Mouse (Mus musculus): ENCODE measurements around the gene Gm10197. TPM values are rescaled to one million over a fixed set of nuclear protein-coding genes. Genes with fewer than 3 reads are reported as not detected.

Gene Gm10197
- polyA plus RNA-seq, 1 experiment, result not detected

DNA sequence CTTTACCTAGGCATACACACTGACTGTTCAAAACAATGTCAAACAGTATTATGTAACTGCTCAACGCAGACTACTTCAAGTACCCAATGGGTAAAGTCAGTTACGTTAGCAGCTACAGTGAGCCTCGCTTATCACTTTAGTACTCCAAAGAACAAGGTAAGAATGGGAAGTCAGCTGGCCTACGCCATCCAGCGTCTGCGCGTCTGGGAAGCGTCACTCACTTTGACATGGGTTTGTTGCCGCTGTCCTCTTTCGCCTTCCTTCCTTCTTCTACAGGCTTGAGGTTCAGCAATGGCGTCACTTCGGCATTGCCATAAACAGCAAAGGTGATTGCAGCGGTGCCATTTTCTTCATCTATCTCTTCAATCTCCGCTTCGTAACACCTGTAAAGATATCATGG lies 11.8 kb upstream of the Gm10197 start:
- Histone ChIP-seq H3K36me3 (ENCODE audit: control insufficient read depth, insufficient read depth) (peaks cover 99% of the 10 kb centered on the region), H3K79me3 (ENCODE audit: low read depth) (peaks cover 42% of the 10 kb centered on the region), H3K27me3 (ENCODE audit: control insufficient read depth, insufficient read depth, insufficient read length) (no peaks in the 10 kb centered on the region), H3K4me3 (ENCODE audit: insufficient read depth, poor library complexity, severe bottlenecking) (no peak overlapping the region), H3K79me2 (ENCODE audit: control insufficient read depth, insufficient read depth) (peaks cover 70% of the 10 kb centered on the region), H3ac (ENCODE audit: control insufficient read depth, insufficient read length, low read depth) (no peak overlapping the region)
- TF ChIP-seq MYOD1 (IDR thresholded peaks at IDR 0.05; ENCODE audit: control insufficient read depth, insufficient read length, low read depth), result no peak
- TF ChIP-seq USF1 (IDR thresholded peaks at IDR 0.05; ENCODE audit: low read depth), result no peak
- TF ChIP-seq MAX (IDR thresholded peaks at IDR 0.05), result no peak
- no peak for TF ChIP-seq FOSL1 (IDR thresholded peaks at IDR 0.05; ENCODE audit: insufficient read depth, low read length, poor library complexity, severe bottlenecking)
- TF ChIP-seq CTCF (IDR thresholded peaks at IDR 0.05; ENCODE audit: control insufficient read depth, insufficient read depth, insufficient read length), result no peak
- no peak for TF ChIP-seq CEBPB (IDR thresholded peaks at IDR 0.05; ENCODE audit: low read depth)
- no peak for TF ChIP-seq MYOG (IDR thresholded peaks at IDR 0.05; ENCODE audit: control insufficient read depth, extremely low read depth, insufficient read length)

DNA sequence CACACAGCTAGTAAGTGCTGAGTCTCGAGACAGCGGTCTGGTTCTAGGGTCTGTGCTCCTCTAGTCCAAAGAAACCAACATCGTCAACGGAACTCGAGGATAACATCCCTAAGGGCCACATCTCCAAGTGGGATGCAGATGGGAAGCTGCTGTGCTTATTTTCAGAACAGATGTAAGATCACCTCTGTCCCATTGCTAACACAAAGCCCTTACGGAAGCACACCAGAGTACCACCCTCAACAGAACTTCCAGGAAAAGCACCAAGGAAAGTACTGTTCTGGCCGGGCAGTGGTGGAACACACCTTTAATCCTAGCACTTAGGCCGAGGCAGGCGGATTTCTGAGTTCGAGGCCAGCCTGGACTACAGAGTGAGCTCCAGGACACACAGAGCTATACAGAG lies 6.9 kb upstream of the Gm10197 start:
- no peaks in the 10 kb centered on the region for H3K27me3 ChIP-seq (ENCODE audit: control insufficient read depth, insufficient read depth, insufficient read length)
- no peak overlapping the region for H3ac ChIP-seq (ENCODE audit: control insufficient read depth, insufficient read length, low read depth)
- H3K79me2 ChIP-seq (ENCODE audit: control insufficient read depth, insufficient read depth), result peaks cover 21% of the 10 kb centered on the region
- H3K36me3 ChIP-seq (ENCODE audit: control insufficient read depth, insufficient read depth), result peaks cover 72% of the 10 kb centered on the region
- peaks cover 8% of the 10 kb centered on the region for H3K79me3 ChIP-seq (ENCODE audit: low read depth)
- no peak overlapping the region for H3K4me3 ChIP-seq (ENCODE audit: insufficient read depth, poor library complexity, severe bottlenecking)
- TF ChIP-seq FOSL1 (IDR thresholded peaks at IDR 0.05; ENCODE audit: insufficient read depth, low read length, poor library complexity, severe bottlenecking), result no peak
- TF ChIP-seq USF1 (IDR thresholded peaks at IDR 0.05; ENCODE audit: low read depth), result no peak
- no peak for TF ChIP-seq CEBPB (IDR thresholded peaks at IDR 0.05; ENCODE audit: low read depth)
- TF ChIP-seq MAX (IDR thresholded peaks at IDR 0.05), result no peak
- TF ChIP-seq CTCF (IDR thresholded peaks at IDR 0.05; ENCODE audit: control insufficient read depth, insufficient read depth, insufficient read length), result no peak
- TF ChIP-seq MYOD1 (IDR thresholded peaks at IDR 0.05; ENCODE audit: control insufficient read depth, insufficient read length, low read depth), result no peak
- no peak for TF ChIP-seq MYOG (IDR thresholded peaks at IDR 0.05; ENCODE audit: control insufficient read depth, extremely low read depth, insufficient read length)

DNA sequence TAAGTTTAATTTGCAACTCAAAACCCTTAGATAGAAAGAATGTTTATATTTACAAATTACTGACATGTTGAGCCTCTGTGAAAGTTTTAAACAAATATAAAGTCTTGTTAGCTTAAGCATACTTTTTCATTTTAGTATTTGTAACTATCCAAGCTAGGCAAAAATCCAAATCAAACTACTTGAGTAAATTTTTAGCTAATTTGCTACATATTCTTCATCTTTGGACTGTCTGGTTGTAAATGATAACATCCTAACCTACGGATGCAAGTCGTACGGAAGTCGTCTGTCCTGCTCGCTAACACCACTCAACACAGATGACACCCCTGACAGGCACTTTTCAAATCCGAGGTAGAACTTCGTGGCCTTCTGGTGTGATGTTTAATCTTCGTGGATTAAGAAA lies 6.1 kb upstream of the Gm10197 start:
- Histone ChIP-seq H3K27me3 (ENCODE audit: control insufficient read depth, insufficient read depth, insufficient read length) (no peaks in the 10 kb centered on the region), H3K4me3 (ENCODE audit: insufficient read depth, poor library complexity, severe bottlenecking) (no peak overlapping the region), H3ac (ENCODE audit: control insufficient read depth, insufficient read length, low read depth) (no peak overlapping the region), H3K36me3 (ENCODE audit: control insufficient read depth, insufficient read depth) (peaks cover 68% of the 10 kb centered on the region), H3K79me3 (ENCODE audit: low read depth) (peaks cover 5% of the 10 kb centered on the region), H3K79me2 (ENCODE audit: control insufficient read depth, insufficient read depth) (peaks cover 13% of the 10 kb centered on the region)
- TF ChIP-seq MAX (IDR thresholded peaks at IDR 0.05) (no peak), MYOG (IDR thresholded peaks at IDR 0.05; ENCODE audit: control insufficient read depth, extremely low read depth, insufficient read length) (no peak), USF1 (IDR thresholded peaks at IDR 0.05; ENCODE audit: low read depth) (no peak), MYOD1 (IDR thresholded peaks at IDR 0.05; ENCODE audit: control insufficient read depth, insufficient read length, low read depth) (no peak)

DNA sequence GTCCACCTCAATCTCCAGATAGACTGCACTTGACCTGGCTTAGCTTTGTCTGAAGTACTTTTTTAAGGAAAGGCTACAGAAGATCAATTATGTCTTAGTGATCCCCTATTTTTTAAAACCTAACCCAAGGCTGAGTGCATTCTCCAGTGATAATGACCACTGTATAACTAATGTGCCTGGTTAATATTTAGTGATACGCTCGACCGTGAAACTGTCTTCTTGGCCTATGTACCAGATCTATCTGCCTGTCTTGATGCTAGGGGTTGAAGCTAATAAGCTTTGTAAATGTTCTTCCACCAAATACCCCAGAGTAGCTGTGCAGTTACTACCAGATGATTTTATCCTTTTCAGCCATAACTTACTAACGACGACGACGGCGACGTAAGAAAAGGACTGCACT lies 4.2 kb upstream of the Gm10197 start:
- Histone ChIP-seq H3K79me2 (ENCODE audit: control insufficient read depth, insufficient read depth) (no peaks in the 10 kb centered on the region), H3K4me3 (ENCODE audit: insufficient read depth, poor library complexity, severe bottlenecking) (no peak overlapping the region), H3ac (ENCODE audit: control insufficient read depth, insufficient read length, low read depth) (no peak overlapping the region), H3K36me3 (ENCODE audit: control insufficient read depth, insufficient read depth) (peaks cover 51% of the 10 kb centered on the region), H3K27me3 (ENCODE audit: control insufficient read depth, insufficient read depth, insufficient read length) (no peaks in the 10 kb centered on the region), H3K79me3 (ENCODE audit: low read depth) (no peaks in the 10 kb centered on the region)
- TF ChIP-seq MYOG (IDR thresholded peaks at IDR 0.05; ENCODE audit: control insufficient read depth, extremely low read depth, insufficient read length) (no peak), FOSL1 (IDR thresholded peaks at IDR 0.05; ENCODE audit: insufficient read depth, low read length, poor library complexity, severe bottlenecking) (no peak), CEBPB (IDR thresholded peaks at IDR 0.05; ENCODE audit: low read depth) (no peak), USF1 (IDR thresholded peaks at IDR 0.05; ENCODE audit: low read depth) (no peak), MAX (IDR thresholded peaks at IDR 0.05) (no peak), CTCF (IDR thresholded peaks at IDR 0.05; ENCODE audit: control insufficient read depth, insufficient read depth, insufficient read length) (no peak), MYOD1 (IDR thresholded peaks at IDR 0.05; ENCODE audit: control insufficient read depth, insufficient read length, low read depth) (no peak)

DNA sequence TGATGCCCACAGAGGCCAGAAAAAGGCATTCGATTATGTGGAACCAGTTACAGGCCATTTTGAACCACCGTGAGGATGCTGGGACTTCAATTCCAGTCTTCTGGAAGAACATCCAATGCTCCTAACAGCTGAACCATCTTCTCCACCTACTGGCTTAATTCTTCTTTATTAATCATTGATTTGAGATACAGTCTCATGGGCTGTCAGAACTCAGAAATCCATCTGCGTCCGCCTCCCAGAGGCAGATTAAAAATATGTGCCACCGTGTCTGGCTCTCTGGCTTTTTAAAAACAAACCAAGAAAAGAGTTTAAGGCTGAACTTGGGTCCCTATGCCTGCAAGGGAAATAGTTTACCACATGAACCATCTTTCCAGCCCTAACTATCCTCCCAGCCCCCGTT lies 3.7 kb upstream of the Gm10197 start:
- Histone ChIP-seq H3K79me3 (ENCODE audit: low read depth) (no peaks in the 10 kb centered on the region), H3K36me3 (ENCODE audit: control insufficient read depth, insufficient read depth) (peaks cover 46% of the 10 kb centered on the region), H3K79me2 (ENCODE audit: control insufficient read depth, insufficient read depth) (no peaks in the 10 kb centered on the region), H3ac (ENCODE audit: control insufficient read depth, insufficient read length, low read depth) (no peak overlapping the region), H3K4me3 (ENCODE audit: insufficient read depth, poor library complexity, severe bottlenecking) (no peak overlapping the region), H3K27me3 (ENCODE audit: control insufficient read depth, insufficient read depth, insufficient read length) (no peaks in the 10 kb centered on the region)
- TF ChIP-seq FOSL1 (IDR thresholded peaks at IDR 0.05; ENCODE audit: insufficient read depth, low read length, poor library complexity, severe bottlenecking) (no peak), MYOG (IDR thresholded peaks at IDR 0.05; ENCODE audit: control insufficient read depth, extremely low read depth, insufficient read length) (no peak), USF1 (IDR thresholded peaks at IDR 0.05; ENCODE audit: low read depth) (no peak), CTCF (IDR thresholded peaks at IDR 0.05; ENCODE audit: control insufficient read depth, insufficient read depth, insufficient read length) (no peak), MYOD1 (IDR thresholded peaks at IDR 0.05; ENCODE audit: control insufficient read depth, insufficient read length, low read depth) (no peak), CEBPB (IDR thresholded peaks at IDR 0.05; ENCODE audit: low read depth) (no peak), MAX (IDR thresholded peaks at IDR 0.05) (no peak)

DNA sequence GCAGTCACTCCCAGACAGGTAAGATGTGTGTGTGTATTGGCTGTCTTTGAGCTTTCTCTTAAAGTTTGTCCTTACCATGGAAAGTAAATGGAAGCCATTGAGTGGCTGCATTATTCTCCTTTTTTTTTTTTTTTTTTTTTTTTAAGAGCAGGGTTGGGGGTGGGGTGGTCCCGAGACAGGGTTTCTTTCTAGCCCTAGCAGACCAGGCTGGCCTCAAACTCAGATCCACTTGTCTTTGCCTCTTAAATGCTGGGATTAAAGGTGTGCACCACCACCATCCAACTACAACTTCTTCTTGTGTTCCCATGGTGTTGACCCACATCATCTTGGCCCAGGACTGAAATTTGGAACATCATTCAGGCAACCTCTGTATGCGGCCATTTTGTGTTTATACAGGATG lies 2.0 kb upstream of the Gm10197 start:
- Histone ChIP-seq H3K79me3 (ENCODE audit: low read depth) (no peaks in the 10 kb centered on the region), H3ac (ENCODE audit: control insufficient read depth, insufficient read length, low read depth) (no peak overlapping the region), H3K79me2 (ENCODE audit: control insufficient read depth, insufficient read depth) (no peaks in the 10 kb centered on the region), H3K27me3 (ENCODE audit: control insufficient read depth, insufficient read depth, insufficient read length) (no peaks in the 10 kb centered on the region), H3K36me3 (ENCODE audit: control insufficient read depth, insufficient read depth) (peaks cover 28% of the 10 kb centered on the region), H3K4me3 (ENCODE audit: insufficient read depth, poor library complexity, severe bottlenecking) (no peak overlapping the region)
- no peak for TF ChIP-seq MYOD1 (IDR thresholded peaks at IDR 0.05; ENCODE audit: control insufficient read depth, insufficient read length, low read depth)
- no peak for TF ChIP-seq FOSL1 (IDR thresholded peaks at IDR 0.05; ENCODE audit: insufficient read depth, low read length, poor library complexity, severe bottlenecking)
- TF ChIP-seq MYOG (IDR thresholded peaks at IDR 0.05; ENCODE audit: control insufficient read depth, extremely low read depth, insufficient read length), result no peak
- no peak for TF ChIP-seq MAX (IDR thresholded peaks at IDR 0.05)
- no peak for TF ChIP-seq USF1 (IDR thresholded peaks at IDR 0.05; ENCODE audit: low read depth)
- no peak for TF ChIP-seq CTCF (IDR thresholded peaks at IDR 0.05; ENCODE audit: control insufficient read depth, insufficient read depth, insufficient read length)
- no peak for TF ChIP-seq CEBPB (IDR thresholded peaks at IDR 0.05; ENCODE audit: low read depth)

Measured in C2C12 (cell line).